Mouse (Mus musculus): Measurements from ENCODE around the gene Susd6. TPM values are rescaled to one million over a fixed set of nuclear protein-coding genes. Genes with fewer than 3 reads are reported as not detected.

Gene Susd6
- polyA plus RNA-seq, 1 experiment from 2014 or later, result 21.5 TPM

Other genes starting within 250 kb of the Susd6 start
- 29.9 and 33.1 TPM in 2 replicates for gene Slc39a9, start 146.6 kb upstream of the Susd6 start, polyA plus RNA-seq (2014; fragmentation: Nextera tagmentation; extraction: Ambion mirVana)
- 400 and 407 TPM in 2 replicates for gene Erh, start 146.2 kb upstream of the Susd6 start, polyA plus RNA-seq (2014; fragmentation: Nextera tagmentation; extraction: Ambion mirVana)
- 0.48 and 0.60 TPM in 2 replicates for gene Plekhd1, start 97.9 kb upstream of the Susd6 start, polyA plus RNA-seq (2014; fragmentation: Nextera tagmentation; extraction: Ambion mirVana)
- 5.1 and 6.8 TPM in 2 replicates for gene Ccdc177, start 29.8 kb upstream of the Susd6 start, polyA plus RNA-seq (2014; fragmentation: Nextera tagmentation; extraction: Ambion mirVana)
- 436 and 461 TPM in 2 replicates for gene Srsf5, start 155.0 kb downstream of the Susd6 start, polyA plus RNA-seq (2014; fragmentation: Nextera tagmentation; extraction: Ambion mirVana)
- gene Slc10a1, start 178.2 kb downstream of the Susd6 start, polyA plus RNA-seq (2014; fragmentation: Nextera tagmentation; extraction: Ambion mirVana), result 0.63 and 0.67 TPM in 2 replicates
- gene Smoc1, start 236.3 kb downstream of the Susd6 start, polyA plus RNA-seq (2014; fragmentation: Nextera tagmentation; extraction: Ambion mirVana), result 6.7 and 6.8 TPM in 2 replicates